Mouse (Mus musculus) E14TG2a.4 (cell line): ENCODE results near the gene Pih1d3.

Experiments
- CTCF ChIP-seq: conservative IDR thresholded peaks from 2 replicates; pipeline ENCODE4 v1.5.1; 2014; ENCODE audit warnings: low read length
- NANOG ChIP-seq: IDR thresholded peaks from 2 replicates; pipeline ENCODE4 v1.6.1; 2014; ENCODE audit warnings: borderline replicate concordance, low read length, mixed read lengths
- POU5F1 ChIP-seq: IDR thresholded peaks from 2 replicates; pipeline ENCODE4 v1.6.1; 2014; ENCODE audit warnings: low read length, borderline replicate concordance

DNA sequence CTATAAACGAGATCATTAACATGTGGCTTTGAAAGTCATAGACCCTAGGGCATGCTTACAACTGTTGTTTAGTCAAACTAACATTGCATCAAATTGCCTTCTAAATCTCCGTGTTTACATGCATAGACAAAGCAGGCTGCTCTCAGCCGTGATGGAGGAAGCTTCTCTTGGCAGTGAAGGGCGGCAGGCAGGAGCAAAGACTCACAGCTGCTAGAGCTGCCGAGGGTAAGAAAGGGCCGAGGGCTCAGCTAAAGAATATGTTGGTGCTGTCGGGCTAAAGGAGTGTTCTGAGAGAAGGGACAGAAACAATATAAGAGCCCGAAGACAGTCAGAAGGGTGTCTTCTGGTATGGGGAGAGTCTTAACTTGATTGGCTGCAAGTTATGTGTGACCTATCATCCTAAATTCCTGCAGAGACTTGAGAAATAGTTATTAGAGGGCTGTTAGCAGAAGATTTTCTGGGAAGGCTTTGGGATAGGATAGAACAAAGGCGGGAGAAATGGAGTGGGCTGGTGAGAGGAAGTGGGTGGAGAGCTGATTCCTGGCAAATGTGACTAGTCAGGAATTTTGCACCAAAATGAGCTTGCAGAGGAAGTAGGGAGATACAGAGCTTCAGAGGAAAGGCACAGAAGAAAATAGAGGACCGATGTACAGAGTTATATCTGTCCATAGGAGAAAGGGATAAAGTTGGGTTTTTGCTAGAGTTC lies 37.7 kb downstream of the Pih1d3 start:
- no peak for TF ChIP-seq CTCF
- no peak for TF ChIP-seq NANOG
- no peak for TF ChIP-seq POU5F1
